Mouse (Mus musculus) activated CD4-positive, CD25-positive, alpha-beta regulatory T cell, adult 4 months (primary cell): ENCODE measurements at regions not wholly inside any gene's neighbourhood (a gene's known extent, or its start where the extent isn't known, plus 50 kb on each side); places are given as distances from the start of the nearest gene placed in this dataset.

Experiments used
- ATAC-seq: one replicate; pipeline ENCODE4 v1.8.0; 2017

DNA sequence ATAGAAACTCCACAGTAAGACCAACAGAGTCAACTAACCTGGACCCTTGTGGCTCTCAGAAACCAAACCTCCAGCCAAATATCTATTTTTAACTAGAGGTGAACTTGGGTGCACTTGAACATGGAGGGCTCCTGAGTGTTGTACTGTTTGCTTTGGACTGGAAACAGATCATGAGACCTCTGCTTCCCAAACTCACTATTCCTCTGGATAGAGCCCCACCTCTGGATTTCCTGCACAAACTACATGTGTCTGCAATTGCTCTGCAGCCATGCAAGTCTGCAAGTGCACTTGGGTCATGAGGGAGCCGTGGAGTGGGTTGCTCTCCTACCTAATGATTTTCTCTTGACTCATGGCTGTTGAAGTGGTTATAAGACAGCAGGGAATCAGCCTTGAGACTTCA, 759.9 kb upstream of the Fam160b2 start:
- no peak for ATAC-seq

DNA sequence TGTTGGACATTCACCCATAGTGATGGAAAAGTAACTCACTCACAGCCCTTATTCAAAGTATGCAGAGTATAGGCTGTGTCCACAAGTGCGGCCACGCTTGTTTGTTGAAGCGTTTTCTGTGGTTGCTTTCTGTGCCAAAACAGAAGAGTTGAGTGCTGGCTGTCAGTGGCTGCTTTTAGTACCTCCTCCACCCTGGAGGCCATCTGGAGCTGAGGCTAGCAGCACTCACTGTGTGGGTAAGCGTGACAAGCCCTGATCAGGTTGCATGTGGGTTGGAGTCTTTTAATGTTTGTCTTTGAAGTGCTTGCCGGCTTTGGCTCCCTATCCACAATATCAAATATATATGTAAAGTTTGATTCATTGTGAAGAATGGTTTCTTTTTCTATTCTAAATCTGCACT, 738.6 kb upstream of the Fam160b2 start:
- no peak for ATAC-seq

DNA sequence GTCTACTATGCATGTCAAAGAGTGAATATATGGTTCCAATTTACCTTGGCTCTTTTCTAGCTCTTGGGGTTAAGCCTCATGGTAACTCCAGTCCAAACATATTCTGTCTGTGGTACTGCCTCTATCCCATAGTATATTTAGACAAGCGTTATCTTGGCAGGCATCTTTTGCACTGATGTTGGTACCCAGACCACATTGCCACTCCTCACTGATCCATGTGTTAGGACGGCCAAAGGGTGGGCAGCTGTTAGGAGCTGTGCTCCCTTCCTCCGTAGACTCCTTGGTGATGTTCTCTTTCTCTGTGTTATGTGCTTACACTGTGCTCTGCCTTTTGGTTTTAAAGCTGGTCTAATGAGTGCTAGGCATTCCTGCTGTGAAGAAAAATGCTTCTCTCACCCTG, 737.3 kb upstream of the Fam160b2 start:
- no peak for ATAC-seq

DNA sequence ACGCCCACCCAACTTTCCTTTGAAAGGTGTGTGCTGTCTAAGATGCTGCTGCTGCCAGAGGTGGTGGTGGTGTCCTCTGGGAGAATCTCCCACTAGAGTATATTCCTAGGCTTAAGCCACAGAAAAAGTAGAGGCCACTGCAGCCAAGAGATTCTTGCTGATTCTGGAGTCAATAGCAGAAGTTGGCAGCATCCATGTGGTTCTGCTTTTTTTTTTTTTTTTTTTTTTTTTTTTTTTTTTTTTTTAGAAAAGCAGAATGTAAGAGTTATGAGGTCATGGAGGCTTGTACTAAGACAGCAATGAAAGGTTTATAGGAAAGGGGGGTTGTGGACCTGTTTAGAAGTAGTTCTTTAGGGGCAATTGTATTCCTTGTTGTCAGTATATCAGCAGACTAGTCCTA, 734.4 kb upstream of the Fam160b2 start:
- no peak for ATAC-seq

DNA sequence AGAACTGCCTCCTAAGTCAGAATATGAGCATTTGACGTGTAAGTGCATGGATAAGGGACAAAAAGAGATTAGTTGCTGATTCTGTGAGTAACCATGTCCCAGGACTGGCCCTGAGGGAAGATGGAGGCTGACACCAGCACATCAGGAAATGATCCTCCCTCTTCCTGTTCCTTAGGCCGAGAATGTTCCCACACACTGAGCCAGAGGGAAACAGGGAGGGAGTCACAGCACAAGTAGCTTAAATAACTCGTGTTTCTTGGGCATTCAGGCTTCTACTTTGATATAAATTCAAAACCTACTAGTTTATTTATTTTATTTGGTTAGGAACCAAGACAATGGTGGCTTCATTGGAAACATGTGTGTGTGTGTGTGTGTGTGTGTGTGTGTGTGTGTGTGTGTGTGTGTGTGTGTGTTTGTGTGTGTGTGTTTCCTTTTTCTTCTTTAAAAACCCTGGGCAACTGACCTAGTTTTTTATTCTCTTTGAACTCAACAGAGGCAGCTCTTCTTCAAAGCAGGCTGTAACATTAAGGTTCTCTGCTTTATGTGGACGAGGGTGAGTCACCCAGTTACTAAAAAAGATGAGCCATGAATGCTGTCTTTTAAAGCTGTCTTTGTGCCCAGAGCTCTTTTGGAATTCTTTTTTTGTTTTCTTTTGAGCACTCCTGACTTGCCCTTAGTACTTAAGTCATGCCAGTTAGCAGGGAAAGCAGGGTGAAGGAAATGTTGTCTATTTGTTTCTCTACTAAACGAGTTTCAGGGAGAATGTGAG, 730.4 kb upstream of the Fam160b2 start:
- ATAC-seq, result no peak

DNA sequence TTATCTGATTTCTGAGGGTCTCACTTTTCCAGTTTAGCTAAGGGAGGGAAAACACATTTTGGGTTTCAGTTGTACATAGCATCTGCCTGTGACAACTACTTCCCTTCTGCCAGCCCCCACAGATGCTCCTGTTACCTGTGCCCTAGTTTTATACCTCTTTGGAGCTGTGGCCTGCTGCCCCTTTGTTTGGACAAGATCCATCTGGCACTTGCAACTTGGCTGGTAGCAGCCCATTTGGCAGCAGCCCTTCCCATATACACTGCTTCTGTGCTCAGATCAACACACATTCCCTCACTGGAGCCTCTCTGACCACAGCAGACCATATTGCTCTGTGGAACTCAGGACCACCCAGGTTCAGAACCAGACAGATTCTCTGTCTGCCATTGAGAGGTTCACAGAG, 728.0 kb upstream of the Fam160b2 start:
- no peak for ATAC-seq

DNA sequence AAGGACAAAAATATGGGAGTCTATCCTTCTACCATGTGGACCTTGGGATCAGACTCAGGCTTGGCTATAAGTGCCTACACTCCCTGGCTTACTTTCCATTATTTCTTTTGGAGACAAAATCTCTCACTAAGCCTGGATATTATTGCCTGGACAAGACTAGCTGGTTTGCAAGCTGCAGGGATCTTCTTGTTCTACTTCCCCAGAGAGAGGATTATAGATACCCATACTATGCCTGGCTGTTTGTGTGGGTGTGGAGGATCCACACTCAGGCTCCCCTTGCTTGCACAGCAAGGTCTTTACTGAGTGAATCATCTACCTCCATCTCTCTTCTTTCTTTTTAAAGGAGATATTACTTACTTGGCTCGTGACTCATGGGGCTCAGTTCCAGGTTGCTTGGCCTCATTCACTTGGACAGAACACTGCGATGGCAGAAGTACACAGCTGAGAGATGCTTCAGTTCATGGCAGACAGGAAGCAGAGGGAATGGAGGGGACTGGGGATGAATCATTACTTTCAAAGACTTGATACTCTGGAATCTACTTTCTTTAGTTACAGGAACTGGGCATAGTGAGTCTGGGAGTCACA, 727.0 kb upstream of the Fam160b2 start:
- no peak for ATAC-seq

DNA sequence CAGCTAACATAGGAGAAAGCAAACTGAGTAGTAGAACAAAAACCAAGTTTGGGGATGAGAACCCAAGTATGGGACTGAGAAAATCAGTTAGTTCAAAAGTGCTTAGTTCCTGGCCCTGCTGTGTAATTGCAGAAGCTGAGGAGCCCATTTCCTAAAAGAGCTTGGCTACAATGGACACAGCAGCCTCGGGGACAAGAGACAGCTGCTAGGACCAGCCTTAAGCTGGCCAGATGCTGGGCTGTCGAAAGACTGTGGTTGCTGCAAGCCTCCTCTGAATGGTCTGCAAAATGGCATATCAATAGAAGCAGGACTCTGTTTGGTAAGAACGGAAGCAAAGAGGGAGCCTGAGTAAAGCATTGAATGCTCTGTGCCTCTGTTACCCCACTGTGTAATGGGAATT, 715.6 kb upstream of the Fam160b2 start:
- ATAC-seq, result no peak

DNA sequence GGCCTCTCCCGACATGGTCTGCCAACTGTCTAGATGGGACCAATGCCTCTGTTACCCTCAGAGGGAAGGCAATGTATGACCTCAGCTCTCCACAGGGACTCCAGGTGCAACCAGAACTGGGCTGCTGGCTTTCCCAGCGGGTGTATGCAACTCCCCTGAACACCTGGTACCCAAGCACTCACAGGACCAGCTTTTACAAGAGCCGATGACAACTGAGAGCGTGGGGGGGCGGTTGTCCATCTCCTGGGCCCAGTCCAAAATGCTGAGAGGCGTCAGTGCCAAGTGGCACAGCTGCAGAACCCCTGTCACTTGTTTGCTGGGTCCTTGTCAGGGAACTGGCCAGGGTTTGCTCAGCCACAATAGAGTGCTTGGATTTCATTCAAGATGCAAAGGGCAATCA, 700.1 kb upstream of the Fam160b2 start:
- no peak for ATAC-seq

DNA sequence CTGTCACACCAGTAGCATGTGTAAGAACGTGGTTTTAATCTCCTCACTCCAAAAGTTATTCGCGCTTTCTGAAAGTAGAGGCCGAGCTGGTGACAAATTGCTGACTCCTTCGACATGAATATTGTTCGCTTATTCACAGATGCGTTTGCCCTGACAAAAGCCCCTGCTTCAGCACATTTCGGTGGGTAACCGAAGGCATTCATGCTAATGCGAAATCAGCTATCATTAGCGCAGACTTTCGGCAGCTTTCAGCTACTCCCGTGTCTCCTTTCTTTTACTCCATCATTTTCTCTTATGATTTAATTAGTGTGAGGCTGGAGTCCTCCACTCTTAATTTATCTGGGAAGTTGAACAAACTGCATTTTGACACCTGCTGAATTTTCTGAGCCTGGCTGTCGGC, 681.9 kb upstream of the Fam160b2 start:
- ATAC-seq, result no peak

DNA sequence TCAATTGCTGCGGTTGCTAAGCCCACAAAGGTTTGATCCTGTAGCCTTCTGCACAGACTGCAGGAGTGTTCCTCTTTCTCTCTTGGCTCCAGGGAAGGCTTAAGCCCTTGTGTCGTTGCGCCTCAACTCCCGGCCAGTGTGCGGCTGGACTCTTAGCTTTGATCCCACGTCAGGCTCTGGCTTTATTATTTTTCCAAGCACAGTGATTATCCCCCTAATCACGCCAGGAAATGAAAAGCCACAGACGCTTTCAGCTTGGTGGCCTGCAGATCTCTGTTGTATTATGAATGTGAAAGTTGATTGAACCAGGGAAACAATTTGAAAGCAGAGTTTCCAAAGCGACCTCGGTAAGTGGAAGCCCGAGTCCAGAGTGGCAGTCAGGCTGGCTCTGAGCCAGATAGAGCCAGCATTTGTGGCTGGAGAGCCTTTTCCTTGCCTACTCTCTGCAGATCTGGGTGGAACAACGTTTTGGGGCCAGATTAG, 676.7 kb upstream of the Fam160b2 start:
- no peak for ATAC-seq

DNA sequence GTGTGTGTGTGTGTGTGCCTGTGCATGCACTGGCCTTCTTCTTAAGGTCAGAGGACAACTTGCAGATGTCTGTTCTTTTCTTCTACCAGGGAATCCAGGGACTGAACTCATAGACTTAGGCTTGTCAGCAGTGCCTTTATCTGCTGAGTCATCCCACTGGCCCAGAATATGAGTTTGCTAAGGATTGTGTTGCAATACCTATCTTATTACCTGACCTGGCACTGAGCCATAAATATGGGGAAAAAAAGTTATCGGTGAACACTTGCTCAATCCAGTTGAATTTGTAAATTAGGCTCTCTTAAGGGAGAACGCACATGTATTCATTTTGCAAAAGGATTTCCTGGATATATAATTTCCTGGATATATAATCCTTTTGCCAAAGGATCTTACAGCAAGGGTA, 672.8 kb upstream of the Fam160b2 start:
- ATAC-seq, result no peak

DNA sequence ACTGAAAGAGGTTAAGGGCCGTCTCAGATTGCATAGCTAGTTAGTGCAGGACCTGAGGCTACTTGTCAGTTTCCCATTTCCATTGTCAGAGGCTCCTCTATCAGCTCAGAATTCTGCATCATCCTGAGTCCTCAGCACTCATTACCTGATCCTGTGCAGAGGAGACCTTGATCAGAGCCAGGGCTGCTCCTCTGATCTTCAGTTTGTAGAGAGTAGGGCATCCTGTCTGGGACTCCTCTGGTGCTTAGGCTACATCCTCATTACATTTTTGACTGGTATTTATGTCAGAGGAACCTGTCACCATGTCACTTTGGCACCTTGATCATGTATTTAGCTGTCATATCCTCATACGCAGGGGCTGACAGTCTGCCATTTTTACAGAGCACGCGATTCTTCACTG, 658.0 kb upstream of the Fam160b2 start:
- no peak for ATAC-seq

DNA sequence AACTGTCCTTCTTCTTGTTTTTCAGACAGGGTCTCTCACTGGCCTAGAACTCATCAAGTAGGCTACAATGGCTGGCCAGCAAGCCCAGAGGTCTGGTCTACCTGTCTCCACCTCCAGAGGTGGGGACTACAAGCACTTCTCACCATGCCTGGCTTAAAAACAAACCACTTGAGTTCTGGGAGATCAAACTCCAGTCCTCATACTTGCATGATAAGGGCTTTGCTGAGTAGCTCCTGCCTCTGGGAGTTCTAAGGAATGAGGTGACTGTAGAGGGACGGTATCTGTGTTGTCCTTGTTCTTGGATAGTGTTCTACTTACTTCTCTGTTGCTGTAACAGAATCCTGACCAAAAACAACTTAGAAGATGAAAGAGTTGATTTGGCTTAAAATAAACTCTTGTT, 654.6 kb upstream of the Fam160b2 start:
- no peak for ATAC-seq

DNA sequence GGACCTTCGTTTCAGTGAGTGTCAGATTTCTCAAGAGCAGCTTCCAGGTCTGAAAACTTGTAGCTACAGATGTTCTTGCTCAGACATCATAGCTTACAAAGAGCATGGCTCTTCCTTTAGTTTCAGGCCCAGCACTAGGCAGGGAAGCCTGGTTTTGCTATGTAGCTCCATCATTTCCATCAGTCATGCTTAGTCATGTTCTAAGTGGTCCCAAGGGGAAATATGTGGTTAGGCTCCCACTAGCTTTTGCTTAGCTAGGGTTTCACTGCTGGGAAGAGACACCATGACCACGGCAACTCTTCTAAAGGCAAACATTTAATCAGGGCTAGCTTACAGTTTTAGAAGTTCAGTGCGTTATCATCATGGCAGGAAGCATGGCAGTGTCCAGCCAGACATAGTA, 652.5 kb upstream of the Fam160b2 start:
- no peak for ATAC-seq

DNA sequence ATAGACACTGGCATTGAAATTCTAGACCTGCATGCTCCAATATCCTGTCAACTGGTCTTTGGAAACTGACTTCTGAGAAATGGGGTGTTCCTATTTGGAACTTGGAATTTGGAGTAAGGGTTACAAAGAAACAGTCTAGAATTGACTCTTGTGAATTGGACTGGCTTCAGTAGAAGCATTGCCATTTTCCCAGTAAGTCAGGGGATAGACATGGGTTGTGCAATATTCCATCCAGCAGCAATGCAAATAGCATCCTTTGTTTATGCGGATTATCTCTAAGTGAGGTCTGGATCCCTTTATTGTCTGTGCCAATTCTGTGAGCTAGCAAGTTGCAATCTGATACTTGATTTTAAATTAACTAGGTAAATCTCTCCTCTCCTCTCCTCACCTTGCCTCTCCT, 651.5 kb upstream of the Fam160b2 start:
- ATAC-seq, result no peak

DNA sequence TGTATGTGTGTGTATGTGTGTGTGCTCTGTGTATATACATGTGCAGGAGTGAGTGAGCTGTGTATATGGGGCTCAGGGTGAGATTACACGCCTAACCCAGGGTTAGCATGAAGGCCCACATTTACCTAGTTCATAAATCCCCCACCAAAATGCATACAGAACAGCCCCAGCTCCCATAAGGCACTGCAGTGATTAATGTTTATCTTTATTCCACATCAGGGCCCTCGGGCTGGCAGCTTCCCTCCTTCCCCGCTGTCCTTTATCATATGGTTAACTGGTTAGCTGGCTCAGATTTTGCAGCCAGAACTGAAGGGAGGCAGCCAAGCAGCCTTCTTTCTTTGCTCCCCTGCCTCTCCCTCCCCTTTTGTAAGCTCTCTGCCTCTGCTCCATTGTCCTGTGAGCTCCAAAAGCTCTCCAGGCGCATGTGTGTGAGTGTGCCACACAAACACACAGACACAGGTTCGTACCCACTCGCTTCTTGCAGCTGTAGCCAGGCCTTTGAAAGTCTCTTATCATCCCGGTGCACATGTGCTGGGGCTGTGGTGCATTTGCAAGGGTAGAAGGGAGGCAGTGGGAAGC, 649.8 kb upstream of the Fam160b2 start:
- no peak for ATAC-seq

DNA sequence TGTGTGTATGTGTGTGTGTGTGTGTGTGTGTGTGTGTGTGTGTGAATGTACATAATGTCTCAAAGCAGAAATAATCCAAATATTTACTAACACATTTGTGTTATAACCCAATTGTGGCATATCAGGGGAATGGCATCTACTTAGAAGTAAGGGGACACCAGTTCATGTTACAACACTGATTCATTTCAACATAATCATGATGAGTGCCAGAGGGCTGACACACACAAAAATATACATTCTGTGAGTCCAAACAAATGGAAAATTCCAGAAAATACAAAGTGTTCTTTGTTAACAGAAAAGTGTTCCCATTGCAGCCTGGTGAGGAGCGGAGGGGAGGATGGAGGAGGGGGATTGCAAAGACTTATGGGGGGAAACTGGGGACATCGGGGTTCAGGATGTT, 648.9 kb upstream of the Fam160b2 start:
- no peak for ATAC-seq

DNA sequence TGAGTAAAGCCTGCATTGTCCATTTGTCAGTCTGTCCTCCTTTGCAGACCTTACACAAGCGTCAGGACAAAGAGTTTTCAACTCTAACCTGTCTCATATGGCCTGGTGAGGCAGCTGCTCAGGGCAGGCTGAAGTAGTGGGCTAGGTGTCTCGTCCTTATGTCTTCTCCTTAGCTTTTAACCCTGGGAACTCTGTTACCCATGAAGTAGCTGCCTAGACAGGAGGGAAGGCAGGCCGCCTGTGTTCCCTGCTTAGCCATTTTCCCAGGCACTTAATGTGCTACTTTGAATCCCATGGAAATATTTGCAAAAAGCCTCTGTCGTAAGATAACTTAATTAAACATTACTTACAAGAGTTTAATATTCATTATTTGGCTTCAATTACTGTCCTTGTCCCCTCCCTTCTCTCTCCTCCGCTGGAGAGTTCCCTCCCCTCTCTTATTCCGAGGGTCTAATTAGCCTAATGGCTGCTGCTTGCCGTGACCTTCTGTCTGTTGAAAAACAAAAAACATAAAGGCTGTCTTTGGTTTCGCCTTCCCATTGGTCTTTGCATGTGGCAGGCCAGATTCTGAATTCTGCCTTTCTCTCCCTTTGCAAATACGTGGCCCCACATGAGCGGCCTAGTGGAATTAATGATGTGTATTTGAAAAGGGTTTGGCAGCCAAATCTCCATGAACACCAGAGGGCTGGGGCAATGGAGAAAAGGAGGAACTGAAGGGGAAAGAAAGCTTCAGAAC, 642.2 kb upstream of the Fam160b2 start:
- ATAC-seq, result no peak

DNA sequence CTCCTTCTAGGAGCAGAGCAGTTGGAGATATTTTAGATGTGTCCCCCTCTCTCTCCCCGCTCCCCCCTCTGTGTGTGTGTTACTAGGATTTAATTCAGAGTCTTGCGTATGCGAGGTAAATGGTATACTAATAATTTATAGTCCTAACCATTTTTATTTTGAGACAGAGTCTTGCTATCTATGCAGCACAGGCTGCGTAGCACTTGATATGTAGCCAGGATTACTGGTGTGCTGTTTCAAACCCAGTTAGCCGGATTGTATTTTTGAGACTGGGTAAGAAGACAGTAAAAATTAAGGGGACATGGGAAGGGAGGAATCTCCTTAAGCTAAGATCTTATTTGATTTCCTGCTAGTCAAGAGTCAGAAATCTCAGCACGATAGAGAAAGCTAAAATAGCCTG, 636.6 kb upstream of the Fam160b2 start:
- no peak for ATAC-seq

DNA sequence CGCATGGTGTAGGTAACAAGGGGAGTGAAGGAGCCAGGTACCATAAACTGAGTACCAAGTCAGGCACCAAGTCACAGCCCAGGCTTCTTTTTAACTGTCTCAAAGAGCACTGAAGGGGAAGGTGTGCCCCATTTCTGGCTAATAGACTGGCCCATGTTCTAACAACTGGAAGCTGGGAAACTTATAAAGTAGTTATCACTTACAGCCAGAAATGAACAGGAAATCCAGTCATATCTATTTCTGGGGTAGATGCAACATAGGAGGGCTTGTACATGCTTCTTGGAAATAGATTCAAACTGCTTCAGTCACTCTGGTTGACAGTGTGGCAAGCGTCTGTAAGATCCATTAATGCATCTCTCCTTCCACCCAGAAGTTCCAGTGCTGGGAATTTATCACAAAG, 635.3 kb upstream of the Fam160b2 start:
- no peak for ATAC-seq

DNA sequence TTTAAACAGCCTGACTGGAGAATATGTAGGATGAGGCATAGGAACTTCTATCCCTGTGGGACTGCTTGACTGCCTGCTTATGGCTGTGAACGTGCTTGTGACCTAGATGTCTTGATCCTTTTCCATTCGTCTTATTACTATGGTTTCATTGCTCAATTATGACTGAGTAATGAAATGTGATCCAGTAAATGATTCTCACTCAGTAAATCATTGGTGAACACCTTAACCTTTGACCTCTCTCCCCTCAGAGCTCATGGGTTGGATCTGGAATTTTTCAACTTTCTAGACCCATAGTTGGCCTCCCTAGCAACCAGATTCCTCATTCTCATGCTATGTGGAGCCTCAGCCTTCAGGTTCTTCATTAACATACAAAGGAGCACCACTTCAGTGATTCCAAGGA, 634.6 kb upstream of the Fam160b2 start:
- ATAC-seq, result no peak

DNA sequence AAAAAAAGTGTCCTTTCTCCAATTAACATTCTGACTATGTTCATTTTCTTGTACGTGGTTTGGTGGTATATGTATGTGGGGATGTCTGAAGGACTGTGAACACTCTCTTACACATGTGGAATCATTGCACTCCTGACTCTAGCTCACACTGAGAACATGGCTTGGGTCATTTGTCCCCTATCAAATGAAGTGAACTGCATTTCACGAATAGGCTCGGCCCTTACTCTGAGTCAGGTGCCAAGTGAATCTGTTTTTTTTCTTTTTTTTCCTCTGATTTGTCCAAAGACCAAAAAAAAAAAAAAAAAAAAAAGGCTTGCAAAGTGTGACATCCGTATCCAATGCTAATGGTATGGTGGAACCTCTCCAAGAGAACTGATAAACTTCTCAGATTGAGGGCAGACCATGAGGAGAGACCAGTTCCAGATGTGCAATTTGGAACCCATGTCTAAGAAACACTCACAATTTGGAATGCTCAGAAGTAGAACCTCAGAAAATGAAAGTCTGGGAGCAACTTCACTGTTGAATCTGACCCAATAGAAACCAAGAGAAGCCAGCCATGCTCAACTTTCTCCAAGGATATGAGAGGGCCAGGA, 631.7 kb upstream of the Fam160b2 start:
- ATAC-seq, result no peak
